Mouse (Mus musculus) MEL (cell line): ENCODE data around the gene Fam107b. TPM values are rescaled to one million over a fixed set of nuclear protein-coding genes. Genes with fewer than 3 reads are reported as not detected.

Experiments used
- DNase-seq: peaks from one replicate; pipeline ENCODE4 v3.0.0; 2011; ENCODE audit warnings: low read depth, low spot score
- H3K27ac ChIP-seq: 2 replicates; pipeline ENCODE4 v1.5.1; 2012; ENCODE audit warnings: low read depth, mild to moderate bottlenecking, control low read depth, low read length, moderate library complexity; ENCODE audit not compliant: control insufficient read depth
- H3K27me3 ChIP-seq, 2 experiments: fragments of 150-350 bp in 1 of 2; sonication (generic) in 1 of 2; 2 replicates each; pipeline ENCODE4 v1.6.1; 2012; ENCODE audit warnings: low read length in 2 of 2, mild to moderate bottlenecking in 2 of 2, improper control_type of control experiment in 1 of 2, moderate library complexity in 1 of 2; ENCODE audit not compliant: insufficient read depth in 2 of 2, control insufficient read depth in 1 of 2
- H3K36me3 ChIP-seq, 2 experiments: 2 replicates each; pipeline ENCODE4 v1.6.1; 2012 to 2014; ENCODE audit warnings: low read length in 2 of 2, improper control_type of control experiment in 1 of 2, inconsistent platforms in 1 of 2, mild to moderate bottlenecking in 1 of 2; ENCODE audit not compliant: insufficient read depth in 2 of 2, control insufficient read depth in 1 of 2
- H3K4me1 ChIP-seq, 2 experiments: fragments of 150-350 bp in 1 of 2; sonication (generic) in 1 of 2; 2 replicates each; pipeline ENCODE4 v1.6.1; 2012; ENCODE audit warnings: low read length in 2 of 2, improper control_type of control experiment in 1 of 2, mild to moderate bottlenecking in 1 of 2; ENCODE audit not compliant: insufficient read depth in 2 of 2, control insufficient read depth in 1 of 2
- H3K4me3 ChIP-seq, 2 experiments: fragments of 150-350 bp in 1 of 2; sonication (generic) in 1 of 2; 2 replicates each; pipeline ENCODE4 v1.5.1; 2012; ENCODE audit warnings: low read depth in 2 of 2, low read length in 2 of 2, mild to moderate bottlenecking in 2 of 2, moderate library complexity in 2 of 2, control low read depth in 1 of 2, improper control_type of control experiment in 1 of 2; ENCODE audit not compliant: control insufficient read depth in 1 of 2, insufficient read depth in 1 of 2
- H3K79me2 ChIP-seq: 2 replicates; pipeline ENCODE4 v1.6.1; 2012; ENCODE audit warnings: mild to moderate bottlenecking, low read length, moderate library complexity; ENCODE audit not compliant: control insufficient read depth, poor library complexity, insufficient read depth
- H3K9ac ChIP-seq: 2 replicates; pipeline ENCODE4 v1.6.1; 2012; ENCODE audit warnings: low read depth, mild to moderate bottlenecking, control low read depth, low read length, moderate library complexity; ENCODE audit not compliant: control insufficient read depth, poor library complexity, severe bottlenecking
- H3K9me3 ChIP-seq: fragments of 150-350 bp; sonication (generic); replicated peaks from 2 replicates; pipeline ENCODE4 v1.6.1; 2012; ENCODE audit warnings: mild to moderate bottlenecking, low read length, improper control_type of control experiment, moderate library complexity; ENCODE audit not compliant: insufficient read depth
- BHLHE40 ChIP-seq: IDR thresholded peaks from 2 replicates; pipeline ENCODE4 v1.6.1; 2012; ENCODE audit warnings: low read depth, mild to moderate bottlenecking, inconsistent platforms, low read length, improper control_type of control experiment, borderline replicate concordance
- CTCF ChIP-seq, 3 experiments: IDR thresholded peaks in 2 of 3; conservative IDR thresholded peaks in 1 of 3; 2 replicates each; pipeline ENCODE4 v1.5.1; 2011 to 2012; ENCODE audit warnings: low read length in 3 of 3, low read depth in 2 of 3, mild to moderate bottlenecking in 2 of 3, improper control_type of control experiment in 1 of 3, inconsistent platforms in 1 of 3, mixed read lengths in 1 of 3, moderate library complexity in 1 of 3; ENCODE audit not compliant: control insufficient read depth in 1 of 3, insufficient read depth in 1 of 3, poor library complexity in 1 of 3, severe bottlenecking in 1 of 3
- E2F4 ChIP-seq: IDR thresholded peaks from 2 replicates; pipeline ENCODE4 v1.6.1; 2011; ENCODE audit warnings: low read depth, low read length, improper control_type of control experiment, borderline replicate concordance
- ELF1 ChIP-seq: IDR thresholded peaks from 2 replicates; pipeline ENCODE4 v1.6.1; 2014; ENCODE audit warnings: low read depth, mild to moderate bottlenecking, inconsistent platforms, low read length, improper control_type of control experiment, moderate library complexity
- EP300 ChIP-seq, 2 experiments: IDR thresholded peaks; 2 replicates each; pipeline ENCODE4 v1.6.1; 2011; ENCODE audit warnings: improper control_type of control experiment in 2 of 2, low read length in 2 of 2, low read depth in 1 of 2, mild to moderate bottlenecking in 1 of 2
- GABPA ChIP-seq: IDR thresholded peaks from 2 replicates; pipeline ENCODE4 v1.6.1; 2012; ENCODE audit warnings: low read depth, mild to moderate bottlenecking, inconsistent platforms, low read length, improper control_type of control experiment, moderate library complexity
- GATA1 ChIP-seq: IDR thresholded peaks from 2 replicates; pipeline ENCODE4 v1.6.1; 2011; ENCODE audit warnings: low read depth, low read length, improper control_type of control experiment
- HCFC1 ChIP-seq: IDR thresholded peaks from 2 replicates; pipeline ENCODE4 v1.6.1; 2012; ENCODE audit warnings: low read depth, mild to moderate bottlenecking, inconsistent platforms, low read length, improper control_type of control experiment, moderate library complexity
- JUND ChIP-seq: IDR thresholded peaks from 2 replicates; pipeline ENCODE4 v1.6.1; 2011; ENCODE audit warnings: low read depth, mild to moderate bottlenecking, improper control_type of control experiment, low read length
- KAT2A ChIP-seq: conservative IDR thresholded peaks from 2 replicates; pipeline ENCODE4 v1.6.1; 2012; ENCODE audit warnings: low read depth, low read length, improper control_type of control experiment, inconsistent platforms
- MAFK ChIP-seq: IDR thresholded peaks from 2 replicates; pipeline ENCODE4 v1.6.1; 2011; ENCODE audit warnings: low read depth, mild to moderate bottlenecking, low read length, improper control_type of control experiment, borderline replicate concordance
- MAX ChIP-seq: IDR thresholded peaks from 2 replicates; pipeline ENCODE4 v1.6.1; 2011; ENCODE audit warnings: low read length, improper control_type of control experiment
- MAZ ChIP-seq: IDR thresholded peaks from 2 replicates; pipeline ENCODE4 v1.6.1; 2012; ENCODE audit warnings: low read depth, mild to moderate bottlenecking, inconsistent platforms, low read length, improper control_type of control experiment
- MXI1 ChIP-seq: IDR thresholded peaks from 2 replicates; pipeline ENCODE4 v1.6.1; 2011; ENCODE audit warnings: mild to moderate bottlenecking, low read depth, low read length, improper control_type of control experiment
- MYB ChIP-seq: IDR thresholded peaks from 2 replicates; pipeline ENCODE4 v1.6.1; 2011; ENCODE audit warnings: mild to moderate bottlenecking, low read depth, low read length, improper control_type of control experiment
- NELFE ChIP-seq: IDR thresholded peaks from 2 replicates; pipeline ENCODE4 v1.6.1; 2011; ENCODE audit warnings: low read depth, low read length, improper control_type of control experiment
- POLR2A ChIP-seq, 2 experiments: IDR thresholded peaks; 2 replicates each; pipeline ENCODE4 v1.6.1; 2011 to 2012; ENCODE audit warnings: low read length in 2 of 2, mild to moderate bottlenecking in 2 of 2, control low read depth in 1 of 2, improper control_type of control experiment in 1 of 2, low read depth in 1 of 2, moderate library complexity in 1 of 2; ENCODE audit not compliant: control insufficient read depth in 1 of 2, insufficient read depth in 1 of 2, poor library complexity in 1 of 2
- POLR2AphosphoS5 ChIP-seq: IDR thresholded peaks from 2 replicates; pipeline ENCODE4 v1.6.1; 2012; ENCODE audit warnings: low read depth, borderline replicate concordance, mild to moderate bottlenecking, inconsistent platforms, low read length, moderate library complexity, mixed read lengths
- RAD21 ChIP-seq: IDR thresholded peaks from 2 replicates; pipeline ENCODE4 v1.6.1; 2011; ENCODE audit warnings: mild to moderate bottlenecking, low read depth, low read length, improper control_type of control experiment
- RCOR1 ChIP-seq: IDR thresholded peaks from 2 replicates; pipeline ENCODE4 v1.6.1; 2012; ENCODE audit warnings: low read depth, mild to moderate bottlenecking, inconsistent platforms, low read length, improper control_type of control experiment
- SIN3A ChIP-seq: IDR thresholded peaks from 2 replicates; pipeline ENCODE4 v1.6.1; 2012; ENCODE audit warnings: low read length, improper control_type of control experiment, inconsistent platforms
- SMC3 ChIP-seq: IDR thresholded peaks from 2 replicates; pipeline ENCODE4 v1.6.1; 2011; ENCODE audit warnings: low read depth, low read length, improper control_type of control experiment
- TBP ChIP-seq: IDR thresholded peaks from 2 replicates; pipeline ENCODE4 v1.8.0; 2011; ENCODE audit warnings: low read depth, low read length, improper control_type of control experiment
- TCF12 ChIP-seq: IDR thresholded peaks from 2 replicates; pipeline ENCODE4 v1.6.1; 2014; ENCODE audit warnings: low read depth, mild to moderate bottlenecking, inconsistent platforms, low read length, improper control_type of control experiment, moderate library complexity
- UBTF ChIP-seq: IDR thresholded peaks from 2 replicates; pipeline ENCODE4 v1.6.1; 2012; ENCODE audit warnings: low read depth, mild to moderate bottlenecking, inconsistent platforms, low read length, improper control_type of control experiment, moderate library complexity, borderline replicate concordance; ENCODE audit not compliant: insufficient read depth
- USF1 ChIP-seq: IDR thresholded peaks from 2 replicates; pipeline ENCODE4 v1.6.1; 2014; ENCODE audit warnings: low read depth, mild to moderate bottlenecking, inconsistent platforms, low read length, improper control_type of control experiment, moderate library complexity
- ZC3H11A ChIP-seq: IDR thresholded peaks from 2 replicates; pipeline ENCODE4 v1.6.1; 2012; ENCODE audit warnings: low read depth, mild to moderate bottlenecking, inconsistent platforms, low read length, improper control_type of control experiment
- ZKSCAN1 ChIP-seq: IDR thresholded peaks from 2 replicates; pipeline ENCODE4 v1.6.1; 2012; ENCODE audit warnings: low read depth, mild to moderate bottlenecking, inconsistent platforms, low read length, improper control_type of control experiment, moderate library complexity
- ZMIZ1 ChIP-seq: IDR thresholded peaks from 2 replicates; pipeline ENCODE4 v1.6.1; 2012; ENCODE audit warnings: low read depth, mild to moderate bottlenecking, inconsistent platforms, low read length, improper control_type of control experiment, moderate library complexity
- ZNF384 ChIP-seq: IDR thresholded peaks from 2 replicates; pipeline ENCODE4 v1.6.1; 2012; ENCODE audit warnings: low read depth, mild to moderate bottlenecking, inconsistent platforms, low read length, improper control_type of control experiment
- polyA plus RNA-seq, 2 experiments: library from polyadenylated mRNA; stranded (reverse) in 1 of 2; unstranded in 1 of 2; fragments of >175 nt in 1 of 2; fragments of >200 nt in 1 of 2; gene quantifications; 2 replicates each; pipeline versions ENCODE4 v1.2.1 to v1.2.4; 2012; ENCODE audit warnings: low replicate concordance in 2 of 2, low read depth in 1 of 2; ENCODE audit not compliant: insufficient read length in 2 of 2, insufficient read depth in 1 of 2, missing spikeins in 1 of 2
- total RNA-seq: library from RNA; depleted of rRNA; stranded (reverse); fragments of 300-350 nt; gene quantifications from 2 replicates; pipeline ENCODE4 v1.2.3, GENCODE M21; 2012

Gene Fam107b
- total and polyA plus RNA-seq, 3 experiments: 10.0 to 15.5 TPM; not detected in 1

GRCm38 (mm10) chr2:3715424-3715823 lies 145.1 kb downstream of the Fam107b start:
- Histone ChIP-seq H3K79me2 (peaks cover 14% of the 10 kb centered on the region), H3K27me3 (no peaks in the 10 kb centered on the region), H3K9ac (no peak overlapping the region), H3K36me3 (peaks cover 0 to 20% of the 10 kb centered on the region in 2 experiments; a peak in 2 of 4 replicates), H3K9me3 (no peaks in the 10 kb centered on the region), H3K27ac (no peak overlapping the region), H3K4me1 (peaks cover 16 to 19% of the 10 kb centered on the region in 2 experiments), H3K4me3 (no peak overlapping the region)
- DNase-seq: no peak
- no peak for TF ChIP-seq TCF12
- TF ChIP-seq BHLHE40: no peak
- no peak for TF ChIP-seq JUND
- TF ChIP-seq MAX: no peak
- TF ChIP-seq RCOR1: no peak
- no peak for TF ChIP-seq ZMIZ1
- no peak for TF ChIP-seq TBP
- TF ChIP-seq E2F4: no peak
- TF ChIP-seq MXI1: no peak
- no peak for TF ChIP-seq ZKSCAN1
- no peak for TF ChIP-seq SMC3
- TF ChIP-seq POLR2AphosphoS5: no peak
- no peak for TF ChIP-seq GATA1
- no peak for TF ChIP-seq RAD21
- TF ChIP-seq EP300 (IDR thresholded peaks at IDR 0.05; ENCODE audit: low read depth in 1 of 2, low read length in 2 of 2): no peak
- no peak for TF ChIP-seq MAFK
- TF ChIP-seq NELFE: no peak
- no peak for TF ChIP-seq KAT2A
- no peak for TF ChIP-seq GABPA
- TF ChIP-seq UBTF: no peak

GRCm38 (mm10) chr2:3717268-3717667 lies 147.0 kb downstream of the Fam107b start:
- peaks cover 18 to 23% of the 10 kb centered on the region in 2 experiments for H3K4me1 ChIP-seq

More at GRCm38 (mm10) chr2:3717268-3717667, 147.0 kb downstream of the Fam107b start:
- Histone ChIP-seq H3K9me3 (no peaks in the 10 kb centered on the region), H3K79me2 (peaks cover 14% of the 10 kb centered on the region), H3K36me3 (peaks cover 0 to 22% of the 10 kb centered on the region in 2 experiments; a peak in 2 of 4 replicates), H3K9ac (no peak overlapping the region), H3K27me3 (no peaks in the 10 kb centered on the region), H3K4me3 (no peak overlapping the region), H3K27ac (no peak overlapping the region)
- TF ChIP-seq ZNF384: no peak
- TF ChIP-seq RCOR1: no peak
- TF ChIP-seq TCF12: no peak
- no peak for TF ChIP-seq MYB
- TF ChIP-seq ZMIZ1: no peak
- TF ChIP-seq USF1: no peak
- TF ChIP-seq JUND: no peak
- no peak for TF ChIP-seq HCFC1
- TF ChIP-seq POLR2A (IDR thresholded peaks at IDR 0.05; ENCODE audit: control insufficient read depth in 1 of 2, insufficient read depth in 1 of 2, low read depth in 1 of 2, low read length in 2 of 2, poor library complexity in 1 of 2): no peak
- TF ChIP-seq MAZ: no peak
- no peak for TF ChIP-seq UBTF
- TF ChIP-seq CTCF (IDR thresholded peaks at IDR 0.05 in 2 of 3, conservative IDR thresholded peaks at IDR 0.05 in 1 of 3; ENCODE audit: control insufficient read depth in 1 of 3, insufficient read depth in 1 of 3, low read depth in 2 of 3, low read length in 3 of 3, poor library complexity in 1 of 3, severe bottlenecking in 1 of 3): no peak
- TF ChIP-seq POLR2AphosphoS5: no peak
- TF ChIP-seq GATA1: no peak
- no peak for TF ChIP-seq ELF1
- TF ChIP-seq ZC3H11A: no peak
- TF ChIP-seq SMC3: no peak
- no peak for TF ChIP-seq KAT2A
- no peak for TF ChIP-seq SIN3A
- no peak for DNase-seq
